20 mouse cellular contexts compared by ENCODE assay signal in the genomic region with DNA sequence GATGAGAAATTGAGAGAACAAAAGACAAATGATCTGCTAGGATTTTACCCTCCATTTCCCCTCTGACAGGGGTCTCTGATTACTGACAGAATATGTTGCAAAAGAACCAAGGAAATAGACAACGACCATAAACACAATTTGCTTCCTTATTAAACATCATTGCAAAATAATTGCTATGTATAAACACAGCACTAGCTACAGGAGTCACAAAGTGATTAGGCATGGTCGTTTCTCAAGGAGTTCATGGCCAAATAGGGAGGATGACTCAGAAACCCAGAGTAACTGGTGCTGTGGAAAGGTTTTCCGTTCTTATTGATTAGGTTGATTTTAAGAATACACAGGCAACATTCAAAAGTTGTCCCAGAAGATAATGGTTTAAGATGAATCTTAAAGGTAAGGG.
DNase-seq lines count a peak whose midpoint lies in the region; ATAC-seq and TF ChIP-seq lines count a peak whose summit lies in the region.
"Had no signal": no experiment of that assay in that cellular context is flagged by ENCODE, and none has a peak within 500 bp of the region (broad histone marks: within the 10 kb centered on the region; RNA-seq: fewer than 3 reads in every experiment).

No protein-coding gene starts in this region.

- H3K36me3 ChIP-seq in liver, adult 2 months (ENCODE audit: control insufficient read depth, insufficient read depth, low read length), result no peaks in the 10 kb centered on the region
- H3K36me3 ChIP-seq in liver, embryonic 12.5 days, result no peaks in the 10 kb centered on the region
- no peaks in the 10 kb centered on the region for H3K36me3 ChIP-seq in lung, embryonic 16.5 days (ENCODE audit: control insufficient read depth, insufficient read depth, low read length)
- H3K36me3 ChIP-seq in limb, embryonic 10.5 days, result no peaks in the 10 kb centered on the region
- H3K36me3 ChIP-seq: embryonic facial prominence, embryonic 10.5 days; embryonic facial prominence, embryonic 12.5 days; forebrain, embryonic 15.5 days; G1E had no signal

- DNase-seq in adrenal gland, adult 2 months, result peak; percentile 27
- DNase-seq in adrenal gland, adult 8-10 months, result no peak
- peak; percentile 8 for DNase-seq in liver, adult 2 months (ENCODE audit: extremely low read depth, low read depth, low spot score)
- DNase-seq in lung, postnatal 25 days (ENCODE audit: low spot score), result no peak
- no peak for DNase-seq in limb, embryonic 10.5 days (ENCODE audit: low spot score)
- DNase-seq: B cell, adult 2 months; cerebellum, adult 11-12 months; cerebellum, adult 2 months; cerebellum, adult 9-10 months; cerebellum, postnatal 25 days had no signal

- no peak overlapping the region for H3K27ac ChIP-seq in liver, adult 2 months (replicated peaks; ENCODE audit: insufficient read depth, low read depth, low read length)
- no peak overlapping the region for H3K27ac ChIP-seq in liver, embryonic 12.5 days
- no peak overlapping the region for H3K27ac ChIP-seq in lung, embryonic 16.5 days (ENCODE audit: low read length)
- peak overlapping the region; percentile 59; the same call in 1 of the 2 replicates for H3K27ac ChIP-seq in limb, embryonic 10.5 days
- H3K27ac ChIP-seq: embryonic facial prominence, embryonic 12.5 days; forebrain, embryonic 13.5 days; forebrain, embryonic 15.5 days had no signal

- ATAC-seq in liver, embryonic 12.5 days, result no peak
- peak; percentile 62; the same call in 1 of the 2 replicates for ATAC-seq in lung, embryonic 16.5 days (ENCODE audit: low read depth)
- ATAC-seq: activated CD4-positive, CD25-positive, alpha-beta regulatory T cell, adult 4 months; CD4-positive, CD25-positive, alpha-beta regulatory T cell, adult 4 months; forebrain, embryonic 13.5 days; forebrain, embryonic 15.5 days; Patski had no signal

- no peak for TF ChIP-seq CTCF in liver, adult 2 months (IDR thresholded peaks at IDR 0.05; ENCODE audit: low read depth, low read length)

- no peaks in the 10 kb centered on the region for H3K4me1 ChIP-seq in liver, adult 2 months (ENCODE audit: control insufficient read depth, insufficient read depth, low read length)
- H3K4me1 ChIP-seq in liver, embryonic 12.5 days, result no peaks in the 10 kb centered on the region
- H3K4me1 ChIP-seq in lung, embryonic 16.5 days (replicated peaks; ENCODE audit: control insufficient read depth, insufficient read depth, low read length), result peaks cover 6% of the 10 kb centered on the region; the same call in 1 of the 2 replicates
- peaks cover 26% of the 10 kb centered on the region for H3K4me1 ChIP-seq in limb, embryonic 10.5 days
- H3K4me1 ChIP-seq: forebrain, embryonic 15.5 days had no signal

- WGBS in liver, adult 2 months, result 73% methylated on average over 3 of the region's 3 CpGs
- 51% methylated on average over 3 of the region's 3 CpGs for WGBS in liver, embryonic 12.5 days (ENCODE audit: insufficient replicate concordance)
- WGBS in lung, embryonic 16.5 days, result 46% methylated on average over 3 of the region's 3 CpGs
- whole genome bisulfite sequencing in limb, embryonic 10.5 days, result 62% methylated on average over 3 of the region's 3 CpGs

- no peak overlapping the region for H3K4me2 ChIP-seq in liver, embryonic 12.5 days
- H3K4me2 ChIP-seq in lung, embryonic 16.5 days (ENCODE audit: low read depth, low read length), result no peak overlapping the region
- H3K4me2 ChIP-seq: embryonic facial prominence, embryonic 12.5 days; forebrain, embryonic 13.5 days; forebrain, embryonic 15.5 days had no signal

- no peaks in the 10 kb centered on the region for H3K79me2 ChIP-seq in liver, adult 2 months (ENCODE audit: control insufficient read depth, insufficient read depth, low read length)

- H3K4me3 ChIP-seq in liver, adult 2 months (ENCODE audit: insufficient read depth, low read depth, low read length), result no peak overlapping the region
- no peak overlapping the region for H3K4me3 ChIP-seq in liver, embryonic 12.5 days
- no peak overlapping the region for H3K4me3 ChIP-seq in lung, embryonic 16.5 days (ENCODE audit: low read length)
- no peak overlapping the region for H3K4me3 ChIP-seq in limb, embryonic 10.5 days
- H3K4me3 ChIP-seq: embryonic facial prominence, embryonic 10.5 days; embryonic facial prominence, embryonic 12.5 days; forebrain, embryonic 13.5 days; forebrain, embryonic 15.5 days had no signal

- no peaks in the 10 kb centered on the region for H3K9me3 ChIP-seq in liver, embryonic 12.5 days (replicated peaks)
- H3K9me3 ChIP-seq in lung, embryonic 16.5 days (ENCODE audit: control insufficient read depth, low read length), result no peaks in the 10 kb centered on the region
- H3K9me3 ChIP-seq in limb, embryonic 10.5 days (replicated peaks), result no peaks in the 10 kb centered on the region
- H3K9me3 ChIP-seq: embryonic facial prominence, embryonic 10.5 days; embryonic facial prominence, embryonic 12.5 days; forebrain, embryonic 13.5 days; forebrain, embryonic 15.5 days had no signal

- no peaks in the 10 kb centered on the region for H3K27me3 ChIP-seq in liver, adult 2 months (ENCODE audit: control insufficient read depth, insufficient read depth, low read length)
- H3K27me3 ChIP-seq in liver, embryonic 12.5 days (replicated peaks), result no peaks in the 10 kb centered on the region
- H3K27me3 ChIP-seq in lung, embryonic 16.5 days (ENCODE audit: control insufficient read depth, insufficient read depth, low read depth, low read length), result no peaks in the 10 kb centered on the region
- no peaks in the 10 kb centered on the region for H3K27me3 ChIP-seq in limb, embryonic 10.5 days (ENCODE audit: low read depth, poor library complexity, severe bottlenecking)
- H3K27me3 ChIP-seq: embryonic facial prominence, embryonic 12.5 days; forebrain, embryonic 13.5 days; forebrain, embryonic 15.5 days; Patski had no signal

- no peak overlapping the region for H3K9ac ChIP-seq in liver, adult 2 months (ENCODE audit: low read depth, low read length)
- no peak overlapping the region for H3K9ac ChIP-seq in liver, embryonic 12.5 days
- H3K9ac ChIP-seq in lung, embryonic 16.5 days (ENCODE audit: low read length), result no peak overlapping the region
- H3K9ac ChIP-seq: embryonic facial prominence, embryonic 12.5 days; forebrain, embryonic 13.5 days; forebrain, embryonic 15.5 days had no signal

- TF ChIP-seq POLR2A in liver, adult 2 months (IDR thresholded peaks at IDR 0.05; ENCODE audit: extremely low read depth, insufficient read depth, low read length), result no peak

Comparison
In these comparisons a context has a peak if more than half of its experiments do, and no peak if none do; other contexts are left out.
1. DNase-seq: peak in adrenal gland, adult 2 months (single experiment) and liver, adult 2 months (single experiment); none in adrenal gland, adult 8-10 months (single experiment), lung, postnatal 25 days (single experiment) and limb, embryonic 10.5 days (single experiment).